Mouse (Mus musculus): ENCODE measurements around the gene Sart3.

DNA sequence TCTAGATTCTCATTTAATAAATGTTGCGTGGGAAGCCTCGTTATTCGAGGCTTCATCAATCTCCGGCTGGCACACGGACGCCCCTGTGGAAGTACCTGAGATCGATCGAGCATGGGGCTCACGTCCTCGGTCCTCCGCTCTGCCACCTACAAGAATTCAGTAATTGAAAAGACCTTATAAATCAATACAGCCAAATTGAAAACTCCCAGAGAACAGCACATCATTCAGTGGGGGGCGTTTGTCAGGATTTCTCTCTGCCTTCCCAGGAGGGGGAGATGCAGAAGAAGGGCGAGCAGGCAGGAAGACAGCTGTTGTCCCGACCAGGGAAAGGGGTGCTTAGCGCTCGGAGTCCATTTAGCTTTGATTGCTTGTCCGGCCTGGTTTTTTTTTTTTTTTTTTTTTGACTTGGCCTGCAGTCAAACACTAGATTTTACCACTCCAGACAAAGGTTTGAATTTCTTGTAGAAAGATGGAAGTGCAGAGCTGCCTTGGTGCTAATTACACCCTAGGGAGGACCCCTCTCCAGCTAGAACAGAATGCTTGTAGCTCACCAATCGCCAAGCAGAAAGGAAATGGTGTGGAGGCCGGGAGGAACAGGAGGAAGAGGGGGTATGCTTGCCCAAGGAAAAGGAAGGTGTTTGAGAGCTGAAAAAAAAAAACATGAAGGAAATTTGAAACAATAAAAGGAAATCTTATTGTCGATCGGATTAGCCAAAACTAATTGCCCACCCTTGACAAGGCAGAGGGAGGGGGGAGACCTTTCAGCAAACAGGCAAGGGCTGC lies 68.3 kb downstream of the Sart3 start:
- no peak for TF ChIP-seq CTCF (IDR thresholded peaks at IDR 0.05; ENCODE audit: extremely low read depth, insufficient read length, insufficient replicate concordance, low read depth, low read length)
- TF ChIP-seq POLR2A (IDR thresholded peaks at IDR 0.05; ENCODE audit: low read depth, low read length): no peak

All from small intestine, adult 2 months (tissue).